Mouse (Mus musculus): ENCODE measurements around the gene Defb35. TPM values are rescaled to one million over a fixed set of nuclear protein-coding genes. Genes with fewer than 3 reads are reported as not detected.
"Not testable (repeated sequence)": the region's sequence is repeated elsewhere in the genome, so short reads cannot be mapped to it uniquely, and the experiment has no call there.

The Defb35 gene
- not detected in 2 replicates for polyA plus RNA-seq (2015; fragmentation: Nextera tagmentation; extraction: Ambion mirVana)

- not testable (repeated sequence) for H3K4me1 ChIP-seq (ENCODE audit: control insufficient read depth, insufficient read depth, low read length); H3K4me2 ChIP-seq (ENCODE audit: low read depth, low read length); ATAC-seq (ENCODE audit: insufficient read depth, low FRiP score); H3K9me3 ChIP-seq (replicated peaks; ENCODE audit: control insufficient read depth, low read length); H3K9ac ChIP-seq (ENCODE audit: low read length); H3K27ac ChIP-seq (ENCODE audit: low read length); H3K27me3 ChIP-seq (ENCODE audit: control insufficient read depth, insufficient read depth, low read length); H3K4me3 ChIP-seq (replicated peaks; ENCODE audit: low read length); H3K36me3 ChIP-seq (ENCODE audit: control insufficient read depth, insufficient read depth, low read length)
- 81% methylated on average over 4 of the region's 4 CpGs for WGBS
Observed at GRCm38 (mm10) chr8:21938052-21938451, at the start of gene Defb35. Gene Defb35, plus strand, starts transcription at chr8:21938352.

- ATAC-seq (ENCODE audit: insufficient read depth, low FRiP score); H3K4me1 ChIP-seq (ENCODE audit: control insufficient read depth, insufficient read depth, low read length); H3K9me3 ChIP-seq (replicated peaks; ENCODE audit: control insufficient read depth, low read length); H3K4me3 ChIP-seq (replicated peaks; ENCODE audit: low read length); H3K4me2 ChIP-seq (ENCODE audit: low read depth, low read length); H3K27me3 ChIP-seq (ENCODE audit: control insufficient read depth, insufficient read depth, low read length); H3K27ac ChIP-seq (ENCODE audit: low read length); H3K9ac ChIP-seq (ENCODE audit: low read length); H3K36me3 ChIP-seq (ENCODE audit: control insufficient read depth, insufficient read depth, low read length): not testable (repeated sequence)
Observed at GRCm38 (mm10) chr8:21906290-21906689, 31.9 kb upstream of the Defb35 start, which contains the start of gene Defb11. Gene Defb11, minus strand, starts transcription at chr8:21906412.

- WGBS = 19% methylated on average over 1 of the region's 1 CpGs
- no peaks in the 10 kb centered on the region for H3K9me3 ChIP-seq (replicated peaks; ENCODE audit: control insufficient read depth, low read length)
- H3K4me2 ChIP-seq (ENCODE audit: low read depth, low read length) = no peak overlapping the region
- no peaks in the 10 kb centered on the region for H3K27me3 ChIP-seq (ENCODE audit: control insufficient read depth, insufficient read depth, low read length)
- H3K4me3 ChIP-seq (replicated peaks; ENCODE audit: low read length) = no peak overlapping the region
- no peak overlapping the region for H3K27ac ChIP-seq (ENCODE audit: low read length)
- no peak overlapping the region for H3K9ac ChIP-seq (ENCODE audit: low read length)
- no peak for ATAC-seq (ENCODE audit: insufficient read depth, low FRiP score)
- no peaks in the 10 kb centered on the region for H3K4me1 ChIP-seq (ENCODE audit: control insufficient read depth, insufficient read depth, low read length)
- H3K36me3 ChIP-seq (ENCODE audit: control insufficient read depth, insufficient read depth, low read length) = no peaks in the 10 kb centered on the region
Observed at GRCm38 (mm10) chr8:21911931-21912330, 26.2 kb upstream of the Defb35 start.

GRCm38 (mm10) chr8:21912554-21912953 is 25.6 kb upstream of the Defb35 start:
- Histone ChIP-seq H3K4me1 (ENCODE audit: control insufficient read depth, insufficient read depth, low read length) (no peaks in the 10 kb centered on the region), H3K9ac (ENCODE audit: low read length) (no peak overlapping the region), H3K27me3 (ENCODE audit: control insufficient read depth, insufficient read depth, low read length) (no peaks in the 10 kb centered on the region), H3K9me3 (replicated peaks; ENCODE audit: control insufficient read depth, low read length) (no peaks in the 10 kb centered on the region), H3K4me3 (replicated peaks; ENCODE audit: low read length) (no peak overlapping the region), H3K36me3 (ENCODE audit: control insufficient read depth, insufficient read depth, low read length) (no peaks in the 10 kb centered on the region), H3K27ac (ENCODE audit: low read length) (no peak overlapping the region), H3K4me2 (ENCODE audit: low read depth, low read length) (no peak overlapping the region)
- ATAC-seq (ENCODE audit: insufficient read depth, low FRiP score) = no peak
- 15% methylated on average over 2 of the region's 2 CpGs for WGBS

GRCm38 (mm10) chr8:21915625-21916024 is 22.5 kb upstream of the Defb35 start:
- Histone ChIP-seq H3K36me3 (ENCODE audit: control insufficient read depth, insufficient read depth, low read length) (no peaks in the 10 kb centered on the region), H3K27ac (ENCODE audit: low read length) (no peak overlapping the region), H3K9me3 (replicated peaks; ENCODE audit: control insufficient read depth, low read length) (no peaks in the 10 kb centered on the region), H3K4me2 (ENCODE audit: low read depth, low read length) (no peak overlapping the region), H3K4me1 (ENCODE audit: control insufficient read depth, insufficient read depth, low read length) (no peaks in the 10 kb centered on the region), H3K9ac (ENCODE audit: low read length) (no peak overlapping the region), H3K27me3 (ENCODE audit: control insufficient read depth, insufficient read depth, low read length) (no peaks in the 10 kb centered on the region), H3K4me3 (replicated peaks; ENCODE audit: low read length) (no peak overlapping the region)
- 83% methylated on average over 3 of the region's 3 CpGs for WGBS
- ATAC-seq (ENCODE audit: insufficient read depth, low FRiP score) = no peak

- not testable (repeated sequence) for H3K4me2 ChIP-seq (ENCODE audit: low read depth, low read length); H3K4me1 ChIP-seq (ENCODE audit: control insufficient read depth, insufficient read depth, low read length); H3K27ac ChIP-seq (ENCODE audit: low read length); H3K9ac ChIP-seq (ENCODE audit: low read length); H3K27me3 ChIP-seq (ENCODE audit: control insufficient read depth, insufficient read depth, low read length); H3K36me3 ChIP-seq (ENCODE audit: control insufficient read depth, insufficient read depth, low read length); H3K9me3 ChIP-seq (replicated peaks; ENCODE audit: control insufficient read depth, low read length); H3K4me3 ChIP-seq (replicated peaks; ENCODE audit: low read length); ATAC-seq (ENCODE audit: insufficient read depth, low FRiP score)
- WGBS = 80% methylated on average over 3 of the region's 3 CpGs
Observed at GRCm38 (mm10) chr8:21930754-21931153, 7.4 kb upstream of the Defb35 start.

- Histone ChIP-seq H3K4me1 (ENCODE audit: control insufficient read depth, insufficient read depth, low read length) (no peaks in the 10 kb centered on the region), H3K4me3 (replicated peaks; ENCODE audit: low read length) (no peak within 1 kb of the TSS), H3K36me3 (ENCODE audit: control insufficient read depth, insufficient read depth, low read length) (no peaks in the 10 kb centered on the region), H3K27me3 (ENCODE audit: control insufficient read depth, insufficient read depth, low read length) (no peaks in the 10 kb centered on the region), H3K9ac (ENCODE audit: low read length) (no peak within 1 kb of the TSS), H3K27ac (ENCODE audit: low read length) (no peak within 1 kb of the TSS), H3K9me3 (replicated peaks; ENCODE audit: control insufficient read depth, low read length) (no peaks in the 10 kb centered on the region), H3K4me2 (ENCODE audit: low read depth, low read length) (no peak within 1 kb of the TSS)
- WGBS = 91% methylated on average over 6 of the region's 6 CpGs
- ATAC-seq (ENCODE audit: insufficient read depth, low FRiP score) = no peak
Observed at GRCm38 (mm10) chr8:21932610-21933009, 5.5 kb upstream of the Defb35 start, which contains the start of gene Defb15. Gene Defb15, minus strand, starts transcription at chr8:21932710.

GRCm38 (mm10) chr8:21946462-21946861 is 8.3 kb downstream of the Defb35 start, which contains the start of gene Defb13:
Gene Defb13, plus strand, starts transcription at chr8:21946762.
- Histone ChIP-seq H3K4me3 (replicated peaks; ENCODE audit: low read length) (no peak within 1 kb of the TSS), H3K36me3 (ENCODE audit: control insufficient read depth, insufficient read depth, low read length) (no peaks in the 10 kb centered on the region), H3K9me3 (replicated peaks; ENCODE audit: control insufficient read depth, low read length) (no peaks in the 10 kb centered on the region), H3K9ac (ENCODE audit: low read length) (no peak within 1 kb of the TSS), H3K4me2 (ENCODE audit: low read depth, low read length) (no peak within 1 kb of the TSS), H3K27me3 (ENCODE audit: control insufficient read depth, insufficient read depth, low read length) (no peaks in the 10 kb centered on the region), H3K27ac (ENCODE audit: low read length) (no peak within 1 kb of the TSS), H3K4me1 (ENCODE audit: control insufficient read depth, insufficient read depth, low read length) (no peaks in the 10 kb centered on the region)
- ATAC-seq (ENCODE audit: insufficient read depth, low FRiP score) = no peak
- WGBS = 81% methylated on average over 6 of the region's 6 CpGs

GRCm38 (mm10) chr8:21947311-21948017 is 9.3 kb downstream of the Defb35 start:
- H3K4me3 ChIP-seq (replicated peaks; ENCODE audit: low read length) = no peak overlapping the region
- H3K9me3 ChIP-seq (replicated peaks; ENCODE audit: control insufficient read depth, low read length) = no peaks in the 10 kb centered on the region
- WGBS = 62% methylated on average over 9 of the region's 9 CpGs
- no peaks in the 10 kb centered on the region for H3K4me1 ChIP-seq (ENCODE audit: control insufficient read depth, insufficient read depth, low read length)
- no peak overlapping the region for H3K4me2 ChIP-seq (ENCODE audit: low read depth, low read length)
- no peak for ATAC-seq (ENCODE audit: insufficient read depth, low FRiP score)
- H3K9ac ChIP-seq (ENCODE audit: low read length) = no peak overlapping the region
- H3K36me3 ChIP-seq (ENCODE audit: control insufficient read depth, insufficient read depth, low read length) = no peaks in the 10 kb centered on the region
- no peaks in the 10 kb centered on the region for H3K27me3 ChIP-seq (ENCODE audit: control insufficient read depth, insufficient read depth, low read length)
- no peak overlapping the region for H3K27ac ChIP-seq (ENCODE audit: low read length)

All from stomach, embryonic 16.5 days (tissue).